Mouse (Mus musculus) forebrain, embryonic 14.5 days (tissue): ENCODE measurements around the gene Ppp3cb. TPM values are rescaled to one million over a fixed set of nuclear protein-coding genes. Genes with fewer than 3 reads are reported as not detected.

Source experiments
- ATAC-seq: fragments of 200-750 bp; cut with Nextera tagmentation; 2 replicates; pipeline ENCODE4 v1.8.0; 2017; ENCODE audit warnings: mild to moderate bottlenecking, moderate library complexity
- DNase-seq: peaks from one replicate; pipeline ENCODE4 v3.0.0-alpha.2; 2015; ENCODE audit warnings: low spot score
- H3K27ac ChIP-seq: fragments of 300-500 bp; sonication (generic); 2 replicates; pipeline ENCODE4 v1.5.1; 2014; ENCODE audit warnings: low read depth, mild to moderate bottlenecking, control low read depth, low read length, moderate library complexity
- H3K27me3 ChIP-seq: fragments of 300-500 bp; sonication (generic); replicated peaks from 2 replicates; pipeline ENCODE4 v1.6.1; 2014; ENCODE audit warnings: low read length, control low read depth, mixed read lengths; ENCODE audit not compliant: control insufficient read depth, insufficient read depth
- H3K36me3 ChIP-seq: fragments of 300-500 bp; sonication (generic); 2 replicates; pipeline ENCODE4 v1.6.1; 2014; ENCODE audit warnings: low read length, control low read depth; ENCODE audit not compliant: control insufficient read depth, insufficient read depth
- H3K4me1 ChIP-seq: fragments of 300-500 bp; sonication (generic); 2 replicates; pipeline ENCODE4 v1.6.1; 2014; ENCODE audit warnings: antibody characterized with exemption, low read length, control low read depth; ENCODE audit not compliant: control insufficient read depth, insufficient read depth
- H3K4me2 ChIP-seq: fragments of 300-500 bp; sonication (generic); 2 replicates; pipeline ENCODE4 v1.6.1; 2014; ENCODE audit warnings: mild to moderate bottlenecking, control low read depth, low read length
- H3K4me3 ChIP-seq: fragments of 300-500 bp; sonication (generic); 2 replicates; pipeline ENCODE4 v1.5.1; 2014; ENCODE audit warnings: low read depth, low read length, control low read depth
- H3K9ac ChIP-seq: fragments of 300-500 bp; sonication (generic); 2 replicates; pipeline ENCODE4 v1.6.1; 2014; ENCODE audit warnings: mild to moderate bottlenecking, low read length, control low read depth, moderate library complexity
- H3K9me3 ChIP-seq: fragments of 300-500 bp; sonication (generic); replicated peaks from 2 replicates; pipeline ENCODE4 v1.6.1; 2016; ENCODE audit warnings: low read length, control low read depth, mixed read lengths; ENCODE audit not compliant: control insufficient read depth
- WGBS: fragments of 180-500 bp; shearing (Covaris S2); extraction: QIAGEN DNeasy Blood & Tissue Kit; methylation state at CpG from one replicate; pipeline ENCODE4 v1.1.7; 2014; 5-methylcytosine and 5-hydroxymethylcytosine counted together
- polyA plus RNA-seq: library from polyadenylated mRNA; unstranded; fragments of >200 nt; fragmentation: Nextera tagmentation; extraction: Ambion mirVana; gene quantifications from 2 replicates; pipeline ENCODE4 v1.2.1, GENCODE M21; 2014

Ppp3cb gene
- polyA plus RNA-seq, 1 experiment from 2014 or later = 83.5 TPM

- H3K4me3 ChIP-seq = no peak overlapping the region
- H3K9ac ChIP-seq = no peak overlapping the region
- H3K9me3 ChIP-seq = no peaks in the 10 kb centered on the region
- WGBS = 92% methylated on average over 2 of the region's 2 CpGs
- no peak overlapping the region for H3K4me2 ChIP-seq
- H3K4me1 ChIP-seq = peaks cover 4% of the 10 kb centered on the region
- H3K27me3 ChIP-seq = no peaks in the 10 kb centered on the region
- ATAC-seq (no peak), DNase-seq (no peak)
- H3K36me3 ChIP-seq = peaks cover 34% of the 10 kb centered on the region
- no peak overlapping the region for H3K27ac ChIP-seq
These were observed 3.8 kb upstream of the Ppp3cb start for GRCm38 (mm10) chr14:20550136-20550535.

GRCm38 (mm10) chr14:20545529-20546331, 643 bp downstream of the Ppp3cb start:
- peak overlapping the region; percentile 83 for H3K4me3 ChIP-seq
- H3K9ac ChIP-seq = peak overlapping the region; percentile 93
- H3K27ac ChIP-seq = peak overlapping the region; percentile 97
- DNase-seq (peak; percentile 76), ATAC-seq (peak; percentile 95)
- H3K36me3 ChIP-seq = peaks cover 20% of the 10 kb centered on the region
- peaks cover 15% of the 10 kb centered on the region for H3K4me1 ChIP-seq
- H3K27me3 ChIP-seq = no peaks in the 10 kb centered on the region
- H3K4me2 ChIP-seq = peak overlapping the region; percentile 41
- no peaks in the 10 kb centered on the region for H3K9me3 ChIP-seq
- WGBS = under 1% methylated on average over 47 of the region's 67 CpGs

GRCm38 (mm10) chr14:20544467-20545411, 1.6 kb downstream of the Ppp3cb start:
- DNase-seq (no peak), ATAC-seq (no peak)
- H3K27me3 ChIP-seq = no peaks in the 10 kb centered on the region
- H3K4me1 ChIP-seq = peaks cover 15% of the 10 kb centered on the region
- 69% methylated on average over 7 of the region's 7 CpGs for WGBS
- peaks cover 15% of the 10 kb centered on the region for H3K36me3 ChIP-seq
- H3K9me3 ChIP-seq = no peaks in the 10 kb centered on the region
- peak overlapping the region; percentile 41 for H3K4me2 ChIP-seq
- peak overlapping the region; percentile 83 for H3K4me3 ChIP-seq
- peak overlapping the region; percentile 32; the same call in 1 of the 2 replicates for H3K9ac ChIP-seq
- H3K27ac ChIP-seq = no peak overlapping the region

- no peak overlapping the region for H3K27ac ChIP-seq
- H3K9ac ChIP-seq = no peak overlapping the region
- DNase-seq = no peak
- WGBS = 95% methylated on average over 4 of the region's 4 CpGs
- H3K4me1 ChIP-seq = no peaks in the 10 kb centered on the region
- no peak overlapping the region for H3K4me3 ChIP-seq
- no peaks in the 10 kb centered on the region for H3K9me3 ChIP-seq
- ATAC-seq = no peak
- H3K27me3 ChIP-seq = no peaks in the 10 kb centered on the region
- peaks cover 2% of the 10 kb centered on the region; the same call in 1 of the 2 replicates for H3K36me3 ChIP-seq
- H3K4me2 ChIP-seq = no peak overlapping the region
These were observed 16.7 kb downstream of the Ppp3cb start for GRCm38 (mm10) chr14:20529643-20530042.

GRCm38 (mm10) chr14:20520179-20520578, 26.2 kb downstream of the Ppp3cb start:
- Histone ChIP-seq H3K4me3 (no peak overlapping the region), H3K9ac (no peak overlapping the region), H3K4me1 (no peaks in the 10 kb centered on the region), H3K4me2 (no peak overlapping the region), H3K9me3 (no peaks in the 10 kb centered on the region), H3K27ac (no peak overlapping the region), H3K27me3 (no peaks in the 10 kb centered on the region), H3K36me3 (peaks cover 46% of the 10 kb centered on the region)
- 96% methylated on average over 2 of the region's 2 CpGs for WGBS
- ATAC-seq (no peak), DNase-seq (no peak)

GRCm38 (mm10) chr14:20508424-20508823, 37.9 kb downstream of the Ppp3cb start:
- 73% methylated on average over 2 of the region's 2 CpGs for WGBS
- H3K36me3 ChIP-seq = peaks cover 9% of the 10 kb centered on the region
- no peak for DNase-seq
- no peak overlapping the region for H3K4me3 ChIP-seq
- no peak overlapping the region for H3K27ac ChIP-seq
- H3K4me1 ChIP-seq = no peaks in the 10 kb centered on the region
- no peaks in the 10 kb centered on the region for H3K27me3 ChIP-seq
- H3K4me2 ChIP-seq = no peak overlapping the region
- H3K9me3 ChIP-seq = no peaks in the 10 kb centered on the region
- ATAC-seq = no peak
- no peak overlapping the region for H3K9ac ChIP-seq

GRCm38 (mm10) chr14:20502966-20503365, 43.4 kb downstream of the Ppp3cb start:
- ATAC-seq (no peak), DNase-seq (no peak)
- H3K4me2 ChIP-seq = no peak overlapping the region
- H3K27me3 ChIP-seq = no peaks in the 10 kb centered on the region
- no peaks in the 10 kb centered on the region for H3K4me1 ChIP-seq
- H3K27ac ChIP-seq = no peak overlapping the region
- no peak overlapping the region for H3K4me3 ChIP-seq
- H3K36me3 ChIP-seq = peaks cover 20% of the 10 kb centered on the region
- H3K9ac ChIP-seq = no peak overlapping the region
- 96% methylated on average over 10 of the region's 10 CpGs for WGBS
- no peaks in the 10 kb centered on the region for H3K9me3 ChIP-seq

GRCm38 (mm10) chr14:20499982-20500381, 46.4 kb downstream of the Ppp3cb start:
- WGBS = 94% methylated on average over 3 of the region's 3 CpGs
- no peak overlapping the region for H3K4me2 ChIP-seq
- peaks cover 36% of the 10 kb centered on the region for H3K36me3 ChIP-seq
- no peaks in the 10 kb centered on the region for H3K4me1 ChIP-seq
- H3K27me3 ChIP-seq = no peaks in the 10 kb centered on the region
- no peak overlapping the region for H3K4me3 ChIP-seq
- H3K9me3 ChIP-seq = no peaks in the 10 kb centered on the region
- no peak overlapping the region for H3K9ac ChIP-seq
- DNase-seq (peak; percentile 14), ATAC-seq (no peak)
- no peak overlapping the region for H3K27ac ChIP-seq
